Mouse (Mus musculus): ENCODE results near the gene Dhx58. TPM values are rescaled to one million over a fixed set of nuclear protein-coding genes. Genes with fewer than 3 reads are reported as not detected.

The Dhx58 gene
- 1.2 and 2.4 TPM in 2 replicates for polyA plus RNA-seq (2012)

DNA sequence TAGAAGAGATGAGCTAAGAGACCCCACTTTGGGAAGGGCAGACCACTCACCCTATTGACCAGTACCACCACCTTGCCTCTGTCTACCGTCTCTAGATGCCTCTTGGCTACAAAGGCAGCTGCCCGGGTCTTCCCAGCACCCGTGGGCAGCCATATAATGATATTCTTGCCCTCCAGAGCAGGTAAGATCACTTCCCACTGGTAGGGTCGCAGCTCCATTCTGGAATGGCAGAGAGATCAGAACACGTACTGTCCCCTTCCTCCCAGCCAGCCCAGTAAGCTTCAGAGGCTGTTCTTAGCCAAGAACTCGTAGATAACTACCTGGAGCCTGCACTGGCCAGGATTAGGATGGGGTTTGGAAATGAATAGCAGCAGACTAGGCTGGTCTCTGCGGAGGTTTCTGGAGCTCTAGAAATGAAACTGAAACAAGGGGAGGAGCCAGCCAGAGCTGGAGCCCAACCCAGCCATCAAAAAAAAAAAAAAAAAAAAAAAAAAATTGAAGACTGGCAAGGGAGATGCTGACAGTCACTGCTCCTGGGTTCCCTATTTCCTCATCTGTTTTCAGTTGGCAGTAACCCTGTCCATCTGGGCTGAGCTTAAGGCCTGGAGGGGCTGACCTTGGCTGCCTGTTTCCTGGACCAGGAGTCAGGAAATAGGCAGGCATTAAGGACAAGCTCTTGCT is at the start of gene Dhx58:
Gene Dhx58 (minus strand): TSS at position 421 of the 681 bp plus-strand sequence.
- no peak for TF ChIP-seq GATA1 (IDR thresholded peaks at IDR 0.05; ENCODE audit: low read length)

DNA sequence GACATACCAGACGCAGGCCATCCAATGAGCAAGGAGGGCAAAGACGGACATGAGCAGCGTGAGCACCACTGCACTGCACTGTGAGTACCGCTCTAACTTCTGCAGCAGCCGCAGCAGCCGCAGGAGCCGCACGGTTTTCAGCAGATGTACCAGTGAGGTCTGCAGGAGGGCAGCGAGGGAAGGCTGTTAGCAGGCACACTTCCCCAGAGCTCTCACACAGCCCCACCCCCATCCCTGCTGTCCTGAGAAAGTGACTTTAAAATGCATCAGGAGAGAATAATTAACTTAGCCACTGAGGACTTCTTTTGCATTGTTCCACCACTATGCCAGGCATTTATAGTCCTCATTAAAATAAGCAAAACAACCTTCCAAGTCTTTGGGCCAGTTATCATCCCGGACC is 48.2 kb upstream of the Dhx58 start:
- TF ChIP-seq GATA1 (IDR thresholded peaks at IDR 0.05; ENCODE audit: low read length): no peak

DNA sequence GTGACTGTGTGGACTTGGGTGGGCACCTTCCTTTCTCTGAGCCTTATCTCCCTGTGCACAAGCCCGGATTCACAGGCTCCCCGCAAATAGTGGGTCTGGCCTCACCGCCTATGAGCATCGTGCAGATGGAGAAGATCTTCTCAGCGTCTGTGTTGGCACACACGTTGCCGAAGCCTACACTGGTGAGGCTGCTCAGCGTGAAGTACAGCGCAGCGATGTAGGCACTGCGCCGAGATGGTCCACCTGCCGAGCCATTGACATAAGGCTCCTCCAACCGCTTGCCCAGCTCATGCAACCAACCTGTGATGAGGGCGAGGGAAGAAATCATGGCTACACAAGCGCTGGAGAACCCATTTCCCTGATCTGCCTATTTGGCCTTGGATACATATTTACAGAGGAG is 46.1 kb upstream of the Dhx58 start:
- no peak for TF ChIP-seq GATA1 (IDR thresholded peaks at IDR 0.05; ENCODE audit: low read length)

DNA sequence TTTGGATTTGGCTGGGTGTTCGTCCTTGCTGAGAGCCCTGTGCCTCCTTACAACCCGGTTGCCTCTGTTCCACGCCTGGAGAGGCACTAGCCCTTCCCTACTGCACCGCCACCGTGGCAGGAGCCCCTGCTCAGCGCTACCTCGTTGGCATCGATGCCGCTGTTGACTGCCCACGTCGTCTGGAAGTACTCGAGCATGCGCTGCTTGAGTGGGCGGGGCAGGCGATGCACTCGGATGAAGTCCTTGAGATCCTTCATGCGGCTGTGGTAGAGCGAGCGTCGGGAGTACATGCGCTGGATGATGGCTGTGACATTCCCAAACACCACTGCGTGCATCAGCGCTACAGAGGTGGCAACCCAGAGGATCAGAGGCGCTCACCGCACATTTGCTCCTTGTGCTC is 45.4 kb upstream of the Dhx58 start:
- TF ChIP-seq GATA1 (IDR thresholded peaks at IDR 0.05; ENCODE audit: low read length): no peak

DNA sequence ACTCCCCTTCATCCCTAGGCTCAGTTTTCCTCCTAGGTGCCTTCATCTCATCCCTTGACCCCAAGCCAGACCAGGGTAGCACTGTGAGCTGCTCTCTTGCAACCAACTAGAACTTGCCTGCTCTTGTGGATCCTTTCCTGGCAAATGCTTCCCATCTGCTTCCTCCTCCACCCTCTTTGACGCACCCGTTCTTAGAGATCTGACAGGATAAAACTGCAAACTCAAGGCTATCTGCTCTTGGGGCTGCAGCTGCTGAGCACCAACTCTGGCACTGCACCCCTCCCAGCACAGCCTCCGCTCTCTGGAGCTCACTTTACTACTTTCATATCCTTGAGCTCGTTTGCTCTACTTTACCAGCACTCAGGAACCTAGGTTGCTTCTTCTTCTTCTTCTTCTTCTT is 44.5 kb upstream of the Dhx58 start:
- TF ChIP-seq GATA1 (IDR thresholded peaks at IDR 0.05; ENCODE audit: low read length): no peak

DNA sequence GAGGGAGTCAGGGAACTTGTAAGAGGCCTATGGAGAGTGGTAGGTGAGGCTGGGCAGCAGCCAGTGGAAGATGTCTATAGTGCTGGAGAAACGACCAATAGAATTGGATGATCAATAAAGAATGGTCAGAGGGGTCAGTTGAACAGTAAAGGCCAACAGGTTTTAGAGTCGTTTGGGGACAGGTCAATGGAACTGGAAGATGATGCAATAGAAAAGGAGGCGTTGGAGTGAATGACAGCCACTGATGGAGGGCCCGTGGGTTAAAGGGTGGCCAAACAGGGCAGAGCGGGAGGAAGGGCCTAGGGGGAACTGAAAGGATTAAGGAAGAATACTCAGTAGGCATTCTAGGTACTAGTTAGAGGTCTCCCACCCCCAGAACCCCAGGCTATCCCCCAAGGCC is 43.0 kb upstream of the Dhx58 start:
- TF ChIP-seq GATA1 (IDR thresholded peaks at IDR 0.05; ENCODE audit: low read length): no peak

DNA sequence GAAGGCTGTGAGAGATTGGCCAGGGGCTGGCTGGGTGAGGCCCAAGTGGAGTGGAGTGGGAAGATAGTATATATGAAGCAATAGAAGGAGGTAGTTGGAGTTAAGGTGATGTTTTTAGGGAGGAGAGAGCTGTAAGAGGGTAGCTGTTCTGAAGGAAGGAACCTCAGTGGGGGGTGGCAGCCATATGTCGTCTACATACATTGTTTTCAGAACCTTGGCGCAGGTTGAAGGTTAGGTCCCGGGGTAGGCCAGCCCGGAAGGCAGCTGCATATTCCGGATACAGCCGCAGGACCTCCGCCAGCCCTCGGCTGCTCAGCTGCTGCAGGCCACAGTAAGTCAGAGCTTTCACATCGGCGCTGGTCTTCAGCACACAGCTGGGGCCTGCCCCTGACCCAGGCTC is 42.5 kb upstream of the Dhx58 start:
- TF ChIP-seq GATA1 (IDR thresholded peaks at IDR 0.05; ENCODE audit: low read length): no peak

DNA sequence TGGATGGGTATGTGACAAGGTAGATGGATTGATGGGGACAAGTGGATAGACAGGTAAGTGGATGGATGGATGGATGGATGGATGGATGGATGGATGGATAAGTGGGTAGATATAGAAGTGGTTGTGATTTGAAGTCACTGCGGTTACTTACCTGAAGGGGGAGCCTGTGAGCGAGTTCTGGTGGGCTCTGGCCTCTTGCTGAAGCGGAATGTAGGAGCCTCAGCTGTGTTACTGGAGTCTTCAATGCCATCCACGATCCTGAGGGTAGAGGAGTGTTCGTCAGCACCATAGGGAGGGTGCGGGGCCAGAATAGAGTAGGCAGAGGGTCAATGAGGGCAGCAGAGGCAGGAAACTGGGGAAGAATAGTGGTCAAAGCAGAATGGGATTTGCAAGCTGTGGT is 41.0 kb upstream of the Dhx58 start:
- no peak for TF ChIP-seq GATA1 (IDR thresholded peaks at IDR 0.05; ENCODE audit: low read length)

DNA sequence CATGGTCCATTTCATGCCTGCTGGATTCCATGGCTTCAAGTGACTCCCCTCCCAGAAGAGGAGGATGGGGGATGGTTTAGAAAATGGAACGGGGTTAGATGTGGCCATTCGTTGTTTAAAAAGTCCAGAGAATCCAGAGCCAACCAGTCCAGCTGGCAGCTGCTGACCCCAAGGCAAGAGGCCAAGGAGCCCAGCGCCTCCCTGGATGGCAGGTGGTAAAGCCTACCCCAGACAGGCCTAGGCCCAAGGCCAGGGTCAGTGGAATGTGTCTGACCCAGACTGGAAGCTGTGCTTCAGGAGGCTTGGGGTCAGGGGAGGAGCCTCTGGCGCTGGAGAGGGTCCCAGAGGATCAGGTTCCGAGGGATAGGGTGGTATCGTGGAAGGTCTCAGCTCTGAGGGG is 37.3 kb upstream of the Dhx58 start:
- TF ChIP-seq GATA1 (IDR thresholded peaks at IDR 0.05; ENCODE audit: low read length): no peak

DNA sequence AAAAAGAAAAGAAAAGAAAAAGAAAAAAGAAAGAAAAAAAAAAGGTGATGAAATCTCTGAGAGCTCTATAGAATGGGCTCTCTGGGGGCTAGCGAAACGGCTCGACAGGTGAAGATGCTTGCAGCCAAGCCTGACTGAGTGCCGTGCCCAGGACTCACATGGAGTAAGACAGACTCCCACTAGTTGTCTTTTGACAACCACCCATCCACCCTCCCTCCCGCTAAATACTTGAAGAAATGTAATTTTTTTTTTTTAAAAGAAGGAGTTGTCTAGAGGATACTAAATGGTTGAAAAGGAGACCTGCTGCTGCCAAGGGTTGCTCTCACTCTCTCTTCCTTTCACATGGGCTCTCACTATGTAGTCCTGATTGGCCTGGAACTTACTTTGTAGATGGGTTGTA is 34.7 kb upstream of the Dhx58 start:
- no peak for TF ChIP-seq GATA1 (IDR thresholded peaks at IDR 0.05; ENCODE audit: low read length)

DNA sequence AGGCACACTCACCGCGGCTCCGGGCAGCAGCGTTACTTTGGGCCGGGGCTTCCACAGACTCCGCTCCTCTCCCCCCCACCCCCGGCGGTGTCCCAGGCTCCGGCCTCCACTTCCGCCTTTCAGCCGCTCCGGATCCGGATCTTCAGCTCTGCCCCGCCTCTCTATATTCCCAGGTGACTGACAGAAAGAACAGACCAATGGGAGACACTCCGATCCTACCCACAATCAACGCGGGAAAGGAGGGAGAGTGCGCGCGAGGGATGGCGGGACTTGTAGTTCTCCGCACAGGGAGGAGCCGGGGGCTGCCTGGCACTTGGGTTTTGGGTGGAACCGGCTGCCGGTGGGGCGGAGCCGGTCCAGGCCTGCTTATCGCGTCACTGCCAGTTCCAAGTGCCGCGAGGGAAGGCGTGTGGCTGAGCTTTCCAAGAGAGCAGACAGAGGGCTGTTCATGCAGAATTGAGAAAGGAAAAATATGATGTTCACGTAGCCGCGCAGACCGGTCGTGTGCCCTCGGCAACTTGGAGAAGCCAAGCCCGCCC is 34.1 kb upstream of the Dhx58 start, which contains the start of gene Rab5c:
Gene Rab5c (minus strand): TSS at position 150 of the 539 bp plus-strand sequence.
- no peak for TF ChIP-seq GATA1 (IDR thresholded peaks at IDR 0.05; ENCODE audit: low read length)

DNA sequence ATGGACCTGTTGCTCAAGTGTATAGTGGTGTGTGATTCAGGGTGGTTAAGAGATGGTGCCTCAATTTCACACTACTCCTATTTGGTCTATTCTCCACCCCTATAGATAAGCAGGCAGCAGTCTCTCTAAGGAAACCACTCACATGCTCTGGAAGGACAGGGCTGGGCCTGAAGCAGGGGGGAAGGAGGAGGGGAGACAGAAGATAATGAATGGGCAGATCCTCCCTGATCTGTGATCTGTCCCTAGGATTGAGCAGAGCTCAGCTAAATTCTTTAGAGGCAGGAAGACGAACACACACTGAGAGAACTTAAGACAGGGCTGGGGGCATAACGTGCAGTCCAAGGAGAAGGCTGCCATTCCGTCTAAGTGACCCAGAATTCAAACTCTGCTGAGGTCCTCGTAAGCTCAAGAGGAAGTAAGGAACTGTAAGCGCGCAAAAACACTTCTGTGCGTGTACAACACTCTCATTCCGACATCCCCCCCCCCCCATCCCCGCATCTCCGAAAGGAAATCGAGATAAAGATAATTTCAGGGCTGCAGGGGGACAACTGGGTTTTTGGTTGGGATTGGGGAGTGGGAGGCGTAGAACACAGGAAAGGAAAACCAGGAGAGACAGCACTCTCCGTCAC is 33.1 kb upstream of the Dhx58 start:
- TF ChIP-seq GATA1 (IDR thresholded peaks at IDR 0.05; ENCODE audit: low read length): peak; percentile 64

DNA sequence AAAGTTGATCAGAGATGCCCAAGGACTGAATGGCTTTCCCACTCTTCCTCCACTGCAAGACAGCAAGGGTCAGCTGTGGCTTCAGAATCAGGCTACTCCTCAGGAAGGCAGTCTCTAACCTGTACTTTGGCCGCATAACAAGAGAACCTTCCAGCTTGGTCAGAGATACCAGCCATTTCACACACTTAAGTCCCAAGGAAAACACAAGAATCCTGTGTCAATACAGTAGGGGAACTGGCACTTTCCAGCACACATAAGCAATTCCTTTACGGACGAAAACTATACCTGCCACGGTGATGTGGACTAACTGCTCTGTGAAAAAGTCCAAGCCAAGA is 32.6 kb upstream of the Dhx58 start:
- TF ChIP-seq GATA1 (IDR thresholded peaks at IDR 0.05; ENCODE audit: low read length): no peak

DNA sequence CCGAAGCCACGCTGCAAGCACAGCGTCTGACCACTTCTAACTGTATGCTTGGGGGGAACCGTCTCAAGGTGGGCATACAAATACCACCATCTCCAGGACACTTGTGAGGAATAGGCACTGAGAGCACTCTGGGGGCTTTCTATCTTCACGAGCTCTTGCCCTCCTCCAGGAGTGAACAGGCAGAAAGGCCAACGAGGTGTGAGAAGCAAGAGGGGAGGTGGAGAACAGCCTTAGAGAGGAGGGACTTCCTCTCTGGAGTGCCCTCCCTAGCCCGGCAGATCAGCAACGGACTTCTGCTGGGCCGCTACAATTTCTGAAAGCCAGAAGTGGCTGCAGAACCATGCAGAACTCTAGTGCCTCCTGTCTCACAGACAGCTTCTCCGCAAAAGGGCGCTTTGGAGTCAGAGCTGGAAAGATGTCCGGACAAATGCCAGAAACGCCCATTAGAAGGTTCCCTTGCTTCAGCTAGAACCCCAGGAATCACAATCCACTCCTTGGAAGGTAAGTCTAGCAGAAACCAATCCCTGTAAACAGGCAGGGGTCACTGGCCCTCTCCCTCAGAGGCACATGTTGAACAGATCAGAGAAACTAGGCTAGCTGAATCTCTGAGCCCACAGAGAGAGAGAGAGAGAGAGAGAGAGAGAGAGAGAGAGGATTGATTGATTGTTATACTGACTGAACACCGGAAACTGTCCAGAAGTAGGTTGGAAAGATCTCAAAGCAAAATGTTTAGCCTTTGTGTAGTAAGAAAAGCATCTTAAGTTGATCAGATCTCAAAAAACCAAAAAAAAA is 32.1 kb upstream of the Dhx58 start:
- no peak for TF ChIP-seq GATA1 (IDR thresholded peaks at IDR 0.05; ENCODE audit: low read length)

DNA sequence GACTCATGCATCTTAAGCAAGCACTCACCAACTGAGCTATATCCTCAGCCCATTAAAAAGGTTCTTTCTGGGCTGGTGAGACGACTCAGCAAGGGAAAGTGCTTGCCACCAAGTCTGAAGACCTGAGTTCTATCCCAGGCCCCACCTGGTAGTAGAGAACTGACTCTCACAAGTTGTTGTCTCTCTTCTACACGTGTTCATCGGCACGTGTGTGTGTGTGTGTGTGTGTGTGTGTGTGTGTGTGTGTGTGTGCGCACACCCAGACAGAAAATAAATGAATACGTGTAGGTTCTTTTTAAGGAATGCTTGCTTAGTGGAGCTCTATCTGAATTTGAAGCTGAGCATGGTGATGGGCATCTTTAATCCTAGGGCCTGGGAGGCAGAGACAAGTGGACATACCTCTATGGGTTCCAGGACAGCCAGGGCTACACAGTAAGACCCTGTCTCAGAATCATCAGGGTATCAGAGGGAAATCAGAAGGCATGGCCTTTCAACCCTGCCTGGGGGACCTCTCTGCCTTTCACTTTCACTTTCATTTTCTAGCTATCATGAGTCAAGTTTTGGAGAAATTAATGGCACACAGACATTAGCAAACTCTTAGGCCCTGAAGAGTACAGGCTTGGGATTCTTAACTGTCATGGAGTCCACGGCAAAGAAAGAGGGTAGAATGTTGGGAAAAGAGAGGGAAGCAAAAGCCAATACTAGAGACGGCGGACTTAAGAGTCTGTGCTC is 31.2 kb upstream of the Dhx58 start:
- no peak for TF ChIP-seq GATA1 (IDR thresholded peaks at IDR 0.05; ENCODE audit: low read length)
